Mouse (Mus musculus) liver, embryonic 12.5 days (tissue): ENCODE results near the gene Rassf4. TPM values are rescaled to one million over a fixed set of nuclear protein-coding genes. Genes with fewer than 3 reads are reported as not detected.

Source experiments
- microRNA-seq: library from miRNA; unstranded; fragments of <30 nt; microRNA quantifications from one replicate; pipeline ENCODE4, GENCODE M21; 2017
- polyA plus RNA-seq: library from polyadenylated mRNA; unstranded; fragments of >200 nt; fragmentation: Nextera tagmentation; extraction: Ambion mirVana; gene quantifications from 2 replicates; pipeline ENCODE4 v1.2.1, GENCODE M21; 2016

Gene Rassf4
- polyA plus RNA-seq, 1 experiment from 2014 or later: 4.0 TPM

Small RNAs within 50 kb of the gene (microRNA-seq; reads per million reads assigned to microRNA genes)
- not detected for gene Mir7043

Other genes starting within 250 kb of the Rassf4 start
- gene Alox5, start 212.8 kb downstream of the Rassf4 start, polyA plus RNA-seq: 3.9 and 4.0 TPM in 2 replicates
- not detected in 2 replicates for gene Olfr211, start 184.9 kb downstream of the Rassf4 start, polyA plus RNA-seq
- not detected in 2 replicates for gene Olfr212, start 167.4 kb downstream of the Rassf4 start, polyA plus RNA-seq
- not detected in 2 replicates for gene Olfr213, start 135.5 kb downstream of the Rassf4 start, polyA plus RNA-seq
- gene Gm5580, start 122.8 kb downstream of the Rassf4 start, polyA plus RNA-seq: 0.26 and 0.37 TPM in 2 replicates
- gene Olfr214, start 119.7 kb downstream of the Rassf4 start, polyA plus RNA-seq: not detected in 2 replicates
- gene Olfr215, start 89.8 kb downstream of the Rassf4 start, polyA plus RNA-seq: not detected in 2 replicates
- gene Zfp422, start 45.0 kb downstream of the Rassf4 start, polyA plus RNA-seq: 43.6 and 45.1 TPM in 2 replicates
- gene Depp1, start 23.3 kb downstream of the Rassf4 start, polyA plus RNA-seq: 2.2 and 3.3 TPM in 2 replicates
- 0.01 and 0.02 TPM in 2 replicates for gene Tmem72, start 43.0 kb upstream of the Rassf4 start, polyA plus RNA-seq